Mouse (Mus musculus): ENCODE measurements around the gene 9530003J23Rik. TPM values are rescaled to one million over a fixed set of nuclear protein-coding genes. Genes with fewer than 3 reads are reported as not detected.

9530003J23Rik gene
- total RNA-seq (2023; ENCODE audit: inconsistent age) = not detected in 4 replicates

GRCm38 (mm10) chr10:117238603-117239002 lies at the start of gene 9530003J23Rik:
Gene 9530003J23Rik, minus strand, starts transcription at chr10:117238703.

GRCm38 (mm10) chr10:117282049-117282448 lies 43.5 kb upstream of the 9530003J23Rik start, which contains the start of gene Lyz2:
Gene Lyz2, minus strand, starts transcription at chr10:117282321.

GRCm38 (mm10) chr10:117224102-117224990 lies 14.2 kb downstream of the 9530003J23Rik start, which contains the start of gene Yeats4:
Gene Yeats4, minus strand, starts transcription at chr10:117224507.

Other genes starting within 250 kb of the 9530003J23Rik start
- not detected in 4 replicates for gene Lrrc10, start 193.4 kb downstream of the 9530003J23Rik start, total RNA-seq (2023; ENCODE audit: inconsistent age)
- 264 to 279 TPM (median 272 TPM) in 4 replicates for gene Cct2, start 174.9 kb downstream of the 9530003J23Rik start, total RNA-seq (2023; ENCODE audit: inconsistent age)
- 22.9 to 28.8 TPM (median 27.1 TPM) in 4 replicates for gene Frs2, start 90.2 kb downstream of the 9530003J23Rik start, total RNA-seq (2023; ENCODE audit: inconsistent age)
- gene Yeats4, start 14.2 kb downstream of the 9530003J23Rik start, total RNA-seq (2023; ENCODE audit: inconsistent age) = 115 to 130 TPM (median 118 TPM) in 4 replicates
- gene Lyz2, start 43.6 kb upstream of the 9530003J23Rik start, total RNA-seq (2023; ENCODE audit: inconsistent age) = 6.7 to 9.9 TPM (median 8.3 TPM) in 4 replicates
- 0.58 to 0.96 TPM (median 0.58 TPM) in 3 of 4 replicates, not detected in the other for gene Lyz1, start 54.2 kb upstream of the 9530003J23Rik start, total RNA-seq (2023; ENCODE audit: inconsistent age)
- gene Cpsf6, start 141.3 kb upstream of the 9530003J23Rik start, total RNA-seq (2023; ENCODE audit: inconsistent age) = 113 to 136 TPM (median 134 TPM) in 4 replicates

Data from B cell, adult (primary cell).